Mouse (Mus musculus) ovary, adult 18-20 months (tissue): Measurements from ENCODE around the gene 1700015G11Rik.

ENCODE experiments used
- DNase-seq: peaks from one replicate; pipeline ENCODE4 v3.0.0; 2022; ENCODE audit warnings: low spot score, mixed read lengths

1700015G11Rik gene

GRCm38 (mm10) chr7:52015628-52016027, at the start of gene 1700015G11Rik:
TSS of gene 1700015G11Rik (minus strand) at chr7:52015728.
- DNase-seq: no peak

GRCm38 (mm10) chr7:52056954-52057353, 41.4 kb upstream of the 1700015G11Rik start:
- no peak for DNase-seq

GRCm38 (mm10) chr7:52056274-52056673, 40.7 kb upstream of the 1700015G11Rik start:
- DNase-seq: no peak

DNA sequence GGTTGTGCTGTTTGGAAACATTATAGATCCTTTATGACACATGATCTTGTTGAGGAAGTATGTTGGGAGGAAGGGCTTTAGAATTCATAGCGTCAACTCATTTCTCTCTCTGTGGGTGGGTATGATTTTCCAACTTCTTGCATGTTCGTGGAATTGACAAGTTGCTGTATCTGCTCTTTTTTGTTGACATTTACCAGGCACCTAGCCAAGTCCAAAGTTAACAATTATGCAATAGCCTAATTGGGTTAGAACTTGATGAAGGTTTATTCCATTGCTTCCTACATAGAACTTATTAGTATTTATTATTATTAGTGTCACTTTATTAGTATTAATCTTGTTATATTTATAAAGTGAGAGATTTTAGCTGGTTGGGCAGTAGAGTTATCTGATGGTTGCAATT, 40.3 kb upstream of the 1700015G11Rik start:
- DNase-seq: no peak

DNA sequence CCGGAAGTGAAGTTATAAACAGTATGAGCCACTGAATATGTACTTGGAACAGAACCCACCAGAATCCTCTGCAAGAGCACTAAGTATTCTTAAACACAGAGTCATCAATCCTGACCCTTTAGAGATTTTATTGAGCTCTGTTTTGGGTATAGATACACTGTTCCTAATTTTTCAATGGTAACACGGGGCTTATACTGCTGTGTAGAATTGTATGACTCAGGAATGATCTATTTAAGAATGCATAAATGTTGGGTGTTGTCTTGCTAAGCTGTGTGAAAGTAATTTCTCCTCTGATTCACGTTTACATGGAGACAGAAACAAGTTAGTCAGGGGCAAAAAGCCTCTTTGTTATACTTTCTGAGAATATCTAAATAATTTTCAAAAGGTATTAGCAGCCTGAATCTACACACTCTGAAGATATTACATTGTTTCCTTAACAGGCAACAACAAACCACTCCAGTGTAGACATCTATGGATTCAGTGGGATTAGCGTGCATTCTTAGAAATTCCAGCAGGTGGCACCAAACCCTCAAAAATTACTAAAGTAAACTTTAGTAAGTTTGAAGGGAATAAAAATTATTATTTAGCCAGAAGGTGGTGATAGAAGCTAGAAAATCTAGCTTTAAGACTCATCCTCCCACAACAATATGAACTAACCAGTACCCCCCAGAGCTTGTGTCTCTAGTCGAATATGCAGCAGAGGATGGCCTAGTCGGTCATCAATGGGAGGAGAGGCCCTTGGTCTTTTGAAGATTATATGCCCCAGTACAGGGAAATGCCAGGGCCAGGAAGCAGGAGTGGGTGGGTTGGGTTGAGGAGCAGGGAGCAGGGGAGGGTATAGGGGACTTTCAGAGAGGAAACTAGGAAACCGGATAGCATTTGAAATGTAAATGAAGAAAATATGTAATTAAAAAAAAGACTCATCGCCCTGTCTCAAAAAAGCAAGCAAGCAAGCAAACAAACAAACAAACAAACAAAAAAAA, 22.4 kb upstream of the 1700015G11Rik start:
- DNase-seq: no peak

DNA sequence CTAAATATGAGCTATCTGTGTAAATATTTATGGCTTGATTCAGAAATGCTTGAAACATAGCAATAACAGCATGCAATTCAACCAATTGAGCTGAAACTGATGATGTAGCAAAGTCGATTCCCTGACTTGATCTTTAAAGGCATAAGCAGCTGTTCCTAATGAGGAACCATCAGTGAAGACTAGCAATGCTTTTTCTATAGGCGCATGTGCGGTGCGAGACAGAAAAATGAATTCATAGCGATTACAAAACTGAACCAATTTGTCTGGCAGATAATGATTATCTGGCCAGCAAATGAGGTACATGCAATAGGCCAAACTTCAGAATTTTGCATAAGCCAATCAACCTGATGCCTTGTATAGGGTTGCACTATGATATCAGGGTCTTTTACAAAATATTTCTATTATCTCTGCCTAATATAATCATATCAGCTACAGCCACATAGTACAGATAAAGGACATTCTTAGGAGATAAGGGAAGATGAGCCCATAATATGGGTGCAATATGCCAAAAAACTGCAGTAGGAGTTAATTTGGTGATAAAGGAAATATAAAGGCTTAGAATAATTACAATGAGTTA, 8.6 kb upstream of the 1700015G11Rik start:
- DNase-seq: no peak

DNA sequence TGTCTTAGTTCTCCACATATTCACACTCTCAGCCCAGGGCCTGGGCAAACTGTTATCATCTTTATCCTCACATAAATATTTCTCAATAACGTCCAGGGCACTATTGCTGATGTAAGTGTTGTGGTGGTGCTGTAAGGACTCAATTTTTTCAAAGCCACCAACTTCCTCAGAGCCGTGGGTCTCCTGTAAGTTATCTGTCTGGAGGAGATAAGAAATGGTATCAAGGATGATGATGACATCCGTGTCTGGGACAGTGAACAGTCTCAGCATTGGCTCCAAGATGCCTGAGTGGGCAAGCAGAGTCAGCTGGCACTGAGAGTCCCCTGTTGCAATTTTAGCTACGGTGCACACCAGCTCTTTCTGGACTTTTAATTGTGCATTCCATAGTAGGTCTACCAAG, 6.5 kb upstream of the 1700015G11Rik start:
- DNase-seq: no peak

GRCm38 (mm10) chr7:52015180-52015579, 348 bp downstream of the 1700015G11Rik start:
- DNase-seq: no peak

- no peak for DNase-seq
Measured at GRCm38 (mm10) chr7:52013457-52013856, 2.1 kb downstream of the 1700015G11Rik start.

DNA sequence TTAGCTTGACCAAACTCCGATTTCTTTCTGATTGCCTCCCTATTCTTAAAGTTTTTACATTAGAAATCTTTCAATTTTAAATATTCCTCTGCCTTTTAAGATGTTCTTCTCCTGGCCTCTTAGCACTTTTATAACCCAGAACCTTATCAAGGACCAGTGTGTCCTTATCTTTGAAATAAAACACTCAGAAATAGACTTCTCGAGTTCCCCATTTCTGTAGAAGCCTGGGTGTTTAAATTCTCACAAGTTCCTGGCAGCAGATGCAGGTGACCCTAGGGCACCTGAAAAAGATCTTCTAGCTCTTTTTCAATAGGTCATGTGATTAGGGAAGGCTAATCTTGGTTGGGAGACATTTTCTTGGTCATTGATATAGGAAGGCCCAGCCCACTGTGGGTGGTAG, 8.4 kb downstream of the 1700015G11Rik start:
- no peak for DNase-seq

- DNase-seq: no peak
Measured at GRCm38 (mm10) chr7:52006296-52006630, 9.3 kb downstream of the 1700015G11Rik start.

DNA sequence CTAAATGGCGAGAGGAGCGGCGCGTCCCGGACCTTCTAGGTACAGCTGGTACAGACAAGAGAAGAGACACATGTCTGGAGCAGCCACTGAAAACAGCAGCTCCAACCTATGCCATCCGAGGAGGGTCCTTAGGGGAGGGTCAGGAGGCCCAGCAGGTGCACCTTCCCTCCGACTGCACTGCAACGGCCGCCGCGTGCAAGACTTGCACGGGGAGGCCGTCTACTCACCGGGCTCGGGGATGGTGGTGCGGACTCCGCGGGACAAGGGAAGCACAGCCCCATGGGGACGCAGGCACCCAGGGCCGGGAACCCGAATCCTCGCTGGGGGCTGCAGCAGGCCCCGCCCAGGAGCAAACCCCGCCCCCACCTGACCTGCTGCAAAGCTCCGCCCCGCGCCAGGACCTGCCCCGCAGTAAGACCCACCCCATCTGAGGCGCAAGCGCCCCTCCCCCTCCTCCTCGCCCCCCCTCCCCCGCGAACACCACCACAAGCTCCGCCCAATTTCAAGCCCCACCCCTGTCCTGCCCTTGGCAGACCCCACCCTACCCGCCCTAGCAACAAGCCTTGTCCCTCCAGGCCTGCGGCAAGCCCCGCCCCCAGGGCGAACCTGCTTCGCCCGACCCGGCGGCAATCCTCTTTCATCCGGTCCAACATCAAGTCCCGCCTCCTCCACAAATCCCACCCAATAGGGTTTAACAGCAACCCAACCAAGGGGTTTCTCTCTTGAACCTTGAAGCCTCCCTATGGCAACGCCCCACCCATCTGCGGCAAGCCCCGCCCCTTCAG, 9.8 kb downstream of the 1700015G11Rik start, which contains the start of gene Svip:
Gene Svip, minus strand, starts transcription at position 508 of the 785 bp plus-strand sequence.
- peak; percentile 94 for DNase-seq

GRCm38 (mm10) chr7:51991020-51991419, 24.5 kb downstream of the 1700015G11Rik start:
- no peak for DNase-seq

DNA sequence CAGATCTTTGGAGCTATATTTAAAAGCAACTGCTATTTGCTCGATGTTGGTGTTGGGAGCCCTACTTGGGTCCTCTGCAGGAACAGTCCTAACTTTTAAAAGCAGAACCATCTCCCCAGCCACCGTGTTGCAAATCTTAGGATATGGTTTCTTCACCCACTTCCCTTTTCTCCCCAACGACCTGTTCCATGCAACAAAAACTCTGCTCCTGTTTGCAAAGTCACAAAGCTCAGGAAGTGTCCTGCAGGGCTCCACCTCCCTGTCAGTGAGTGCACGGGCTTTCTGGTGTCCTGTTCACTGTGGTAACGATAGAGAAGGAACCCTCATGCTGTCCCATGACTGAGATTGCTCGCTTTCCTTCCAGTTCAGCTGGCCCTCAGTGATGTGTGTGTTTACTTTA, 28.6 kb downstream of the 1700015G11Rik start:
- DNase-seq: no peak

DNA sequence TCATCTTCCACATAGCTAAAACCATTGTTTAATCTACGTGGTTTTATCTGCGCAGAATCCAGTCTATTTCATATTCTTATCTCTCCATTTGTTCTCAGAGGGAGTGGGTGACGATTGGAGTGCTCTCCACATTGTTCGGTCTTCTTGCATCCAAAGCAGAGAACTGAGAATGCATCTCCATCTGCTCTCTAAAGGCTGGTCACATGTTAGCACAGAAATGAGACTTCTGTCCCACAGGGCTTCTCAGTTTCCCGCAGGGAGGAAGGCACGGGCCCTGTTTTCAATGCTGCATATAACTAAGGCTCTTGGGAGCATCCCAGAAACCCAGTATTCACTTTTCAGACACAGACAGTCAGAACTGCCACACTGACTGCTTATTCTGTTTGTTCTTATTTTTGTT, 29.8 kb downstream of the 1700015G11Rik start:
- DNase-seq: no peak

DNA sequence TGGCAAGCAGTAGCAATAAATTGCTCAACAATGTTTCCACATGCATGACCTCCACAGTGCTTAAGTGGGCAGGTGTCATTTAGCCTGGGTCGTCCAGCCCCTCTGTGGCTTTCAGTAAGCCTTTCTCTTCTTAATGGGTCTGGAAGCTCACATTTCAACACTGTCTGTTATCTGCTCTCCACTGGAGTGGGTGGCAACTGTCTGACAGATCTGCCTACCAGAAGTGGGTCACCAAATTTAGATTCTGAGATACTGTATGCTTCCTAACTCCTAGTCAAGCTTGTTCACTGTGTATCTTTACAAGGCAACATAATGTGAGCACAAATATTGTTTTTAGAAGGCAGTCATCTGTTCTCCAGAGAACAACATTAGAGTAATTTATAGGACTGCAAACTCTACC, 33.2 kb downstream of the 1700015G11Rik start:
- no peak for DNase-seq

- DNase-seq: no peak
Measured at GRCm38 (mm10) chr7:51979271-51979670, 36.3 kb downstream of the 1700015G11Rik start.

- no peak for DNase-seq
Measured at GRCm38 (mm10) chr7:51975181-51975580, 40.3 kb downstream of the 1700015G11Rik start.

DNA sequence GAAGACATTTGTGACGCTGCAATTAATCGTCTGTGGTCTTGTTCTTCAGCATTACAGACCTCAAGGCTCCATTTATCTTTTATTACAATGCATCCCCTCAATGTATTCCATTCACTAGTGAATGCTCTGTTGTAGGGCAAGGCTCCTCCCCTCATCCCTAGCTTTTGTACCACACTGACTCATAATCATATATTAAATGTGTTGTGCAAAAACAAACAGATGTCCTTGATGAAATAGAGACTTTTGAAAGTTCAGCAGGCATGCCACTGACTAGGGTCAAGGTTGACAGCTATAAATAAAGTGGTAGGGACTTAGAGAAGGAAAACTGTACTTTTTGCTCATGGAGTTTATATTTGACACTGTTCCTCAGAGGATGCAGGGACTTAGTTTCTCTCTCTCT, 42.0 kb downstream of the 1700015G11Rik start:
- no peak for DNase-seq

DNA sequence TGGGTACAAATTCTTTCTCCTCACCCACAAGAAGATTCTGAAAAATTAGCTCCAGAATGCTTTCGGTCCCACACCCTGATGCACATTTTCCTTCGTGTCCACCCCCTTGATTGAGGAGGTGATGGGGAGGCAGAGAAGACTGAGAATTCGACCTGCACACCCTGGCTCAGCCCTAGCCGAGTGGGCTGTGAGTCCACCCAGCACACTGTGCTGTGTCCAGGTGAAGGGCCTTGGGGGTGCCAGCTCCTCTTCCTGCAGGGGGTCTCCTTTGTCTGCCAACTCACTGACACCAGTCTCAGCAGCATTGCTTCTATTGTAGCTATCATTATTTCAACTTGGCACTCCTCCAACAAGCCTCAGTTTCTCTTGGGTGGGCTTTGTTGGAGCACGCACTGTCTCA, 42.4 kb downstream of the 1700015G11Rik start:
- DNase-seq: no peak

GRCm38 (mm10) chr7:51972252-51972855, 43.2 kb downstream of the 1700015G11Rik start:
- DNase-seq: no peak

DNA sequence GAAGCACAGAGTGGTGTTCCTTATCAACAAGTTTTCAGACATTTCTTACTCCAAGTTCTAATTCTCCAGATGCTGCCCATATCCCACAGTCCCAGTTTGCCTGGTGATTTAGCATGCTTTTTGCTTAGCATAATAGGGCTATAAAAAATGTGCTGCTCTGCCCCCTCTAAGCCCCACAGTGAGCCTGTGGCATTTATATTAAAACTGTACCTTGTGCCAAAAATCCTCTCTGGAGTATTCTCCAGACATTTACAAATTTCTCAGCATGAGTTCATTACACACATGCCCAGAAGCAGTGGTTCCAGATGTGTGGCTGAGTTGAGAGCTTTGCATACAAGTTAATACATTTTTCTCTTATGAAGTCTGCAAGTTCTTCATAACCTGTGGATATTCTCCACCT, 46.1 kb downstream of the 1700015G11Rik start:
- no peak for DNase-seq
